Mouse (Mus musculus): ENCODE measurements around the gene 6330403K07Rik. TPM values are rescaled to one million over a fixed set of nuclear protein-coding genes. Genes with fewer than 3 reads are reported as not detected.

6330403K07Rik gene
- polyA plus RNA-seq (2012; fragmentation: generic; extraction: Trizol), result 0.06 TPM
- long read RNA-seq, experiment 1, result 0 reads
- long read RNA-seq, experiment 2, result 0 reads

- Histone ChIP-seq H3ac (ENCODE audit: control insufficient read depth, insufficient read length, low read depth) (no peak within 1 kb of the TSS), H3K27me3 (ENCODE audit: control insufficient read depth, insufficient read depth, insufficient read length) (no peaks in the 10 kb centered on the region), H3K79me2 (ENCODE audit: control insufficient read depth, insufficient read depth) (no peaks in the 10 kb centered on the region), H3K79me3 (ENCODE audit: low read depth) (no peaks in the 10 kb centered on the region), H3K36me3 (ENCODE audit: control insufficient read depth, insufficient read depth) (peaks cover 11% of the 10 kb centered on the region), H3K4me3 (ENCODE audit: insufficient read depth, poor library complexity, severe bottlenecking) (no peak within 1 kb of the TSS)
- TF ChIP-seq MYOG (IDR thresholded peaks at IDR 0.05; ENCODE audit: control insufficient read depth, extremely low read depth, insufficient read length) (no peak), MAX (IDR thresholded peaks at IDR 0.05) (no peak), FOSL1 (IDR thresholded peaks at IDR 0.05; ENCODE audit: insufficient read depth, low read length, poor library complexity, severe bottlenecking) (no peak), USF1 (IDR thresholded peaks at IDR 0.05; ENCODE audit: low read depth) (no peak), CTCF (IDR thresholded peaks at IDR 0.05; ENCODE audit: control insufficient read depth, insufficient read depth, insufficient read length) (no peak), MYOD1 (IDR thresholded peaks at IDR 0.05; ENCODE audit: control insufficient read depth, insufficient read length, low read depth) (no peak), CEBPB (IDR thresholded peaks at IDR 0.05; ENCODE audit: low read depth) (no peak)
Measured at GRCm38 (mm10) chr11:71033163-71033761, at the start of gene 6330403K07Rik. Gene 6330403K07Rik, minus strand, starts transcription at chr11:71033513.

DNA sequence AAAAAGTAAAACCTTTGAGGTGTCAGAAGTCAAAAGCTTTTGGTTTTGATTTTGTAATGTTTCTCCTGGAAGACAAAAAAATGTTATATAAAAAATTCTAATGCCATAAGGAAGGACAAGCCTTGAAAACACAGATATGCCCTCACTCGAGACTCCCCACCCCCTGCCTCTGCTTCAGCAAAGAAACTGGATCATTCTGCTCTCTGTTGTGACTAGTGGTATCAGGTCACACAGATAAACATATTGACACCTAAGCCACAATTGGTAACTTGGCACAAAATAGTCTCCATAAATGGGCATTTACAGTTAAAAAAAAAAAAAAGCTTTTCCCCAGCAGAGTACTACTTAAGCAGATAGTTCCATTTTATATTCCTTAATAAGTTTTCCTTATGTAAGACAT lies 43.0 kb upstream of the 6330403K07Rik start:
- H3K79me3 ChIP-seq (ENCODE audit: low read depth), result no peaks in the 10 kb centered on the region
- no peaks in the 10 kb centered on the region for H3K36me3 ChIP-seq (ENCODE audit: control insufficient read depth, insufficient read depth)
- TF ChIP-seq CTCF (IDR thresholded peaks at IDR 0.05; ENCODE audit: control insufficient read depth, insufficient read depth, insufficient read length) (no peak), USF1 (IDR thresholded peaks at IDR 0.05; ENCODE audit: low read depth) (no peak), MAX (IDR thresholded peaks at IDR 0.05) (no peak), MYOG (IDR thresholded peaks at IDR 0.05; ENCODE audit: control insufficient read depth, extremely low read depth, insufficient read length) (no peak), MYOD1 (IDR thresholded peaks at IDR 0.05; ENCODE audit: control insufficient read depth, insufficient read length, low read depth) (no peak), FOSL1 (IDR thresholded peaks at IDR 0.05; ENCODE audit: insufficient read depth, low read length, poor library complexity, severe bottlenecking) (no peak), CEBPB (IDR thresholded peaks at IDR 0.05; ENCODE audit: low read depth) (no peak)
- no peaks in the 10 kb centered on the region for H3K27me3 ChIP-seq (ENCODE audit: control insufficient read depth, insufficient read depth, insufficient read length)
- no peak overlapping the region for H3ac ChIP-seq (ENCODE audit: control insufficient read depth, insufficient read length, low read depth)
- no peak overlapping the region for H3K4me3 ChIP-seq (ENCODE audit: insufficient read depth, poor library complexity, severe bottlenecking)
- no peaks in the 10 kb centered on the region for H3K79me2 ChIP-seq (ENCODE audit: control insufficient read depth, insufficient read depth)

DNA sequence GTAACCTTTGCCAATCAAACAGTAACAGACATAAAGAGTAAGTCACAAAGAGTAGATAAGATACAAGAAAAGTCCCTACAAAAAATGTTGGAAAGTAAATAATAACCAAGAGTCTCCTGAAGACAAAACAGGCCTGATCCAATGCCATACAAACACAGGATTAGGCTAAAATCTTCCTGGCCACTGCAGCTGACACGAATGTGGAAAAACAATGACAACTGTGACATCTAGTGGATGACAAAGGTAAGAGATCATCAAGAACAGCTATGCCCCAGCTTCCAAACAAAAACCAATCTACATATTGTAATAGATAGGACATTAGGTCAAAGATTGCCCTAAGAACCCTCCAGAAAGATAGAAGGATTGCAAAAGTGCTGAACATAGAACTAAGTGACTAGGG lies 19.2 kb upstream of the 6330403K07Rik start:
- no peaks in the 10 kb centered on the region for H3K79me2 ChIP-seq (ENCODE audit: control insufficient read depth, insufficient read depth)
- no peak overlapping the region for H3ac ChIP-seq (ENCODE audit: control insufficient read depth, insufficient read length, low read depth)
- TF ChIP-seq CEBPB (IDR thresholded peaks at IDR 0.05; ENCODE audit: low read depth) (no peak), FOSL1 (IDR thresholded peaks at IDR 0.05; ENCODE audit: insufficient read depth, low read length, poor library complexity, severe bottlenecking) (no peak), MYOG (IDR thresholded peaks at IDR 0.05; ENCODE audit: control insufficient read depth, extremely low read depth, insufficient read length) (no peak), MYOD1 (IDR thresholded peaks at IDR 0.05; ENCODE audit: control insufficient read depth, insufficient read length, low read depth) (no peak), CTCF (IDR thresholded peaks at IDR 0.05; ENCODE audit: control insufficient read depth, insufficient read depth, insufficient read length) (no peak), USF1 (IDR thresholded peaks at IDR 0.05; ENCODE audit: low read depth) (no peak), MAX (IDR thresholded peaks at IDR 0.05) (no peak)
- H3K79me3 ChIP-seq (ENCODE audit: low read depth), result no peaks in the 10 kb centered on the region
- no peaks in the 10 kb centered on the region for H3K27me3 ChIP-seq (ENCODE audit: control insufficient read depth, insufficient read depth, insufficient read length)
- no peak overlapping the region for H3K4me3 ChIP-seq (ENCODE audit: insufficient read depth, poor library complexity, severe bottlenecking)
- H3K36me3 ChIP-seq (ENCODE audit: control insufficient read depth, insufficient read depth), result no peaks in the 10 kb centered on the region

DNA sequence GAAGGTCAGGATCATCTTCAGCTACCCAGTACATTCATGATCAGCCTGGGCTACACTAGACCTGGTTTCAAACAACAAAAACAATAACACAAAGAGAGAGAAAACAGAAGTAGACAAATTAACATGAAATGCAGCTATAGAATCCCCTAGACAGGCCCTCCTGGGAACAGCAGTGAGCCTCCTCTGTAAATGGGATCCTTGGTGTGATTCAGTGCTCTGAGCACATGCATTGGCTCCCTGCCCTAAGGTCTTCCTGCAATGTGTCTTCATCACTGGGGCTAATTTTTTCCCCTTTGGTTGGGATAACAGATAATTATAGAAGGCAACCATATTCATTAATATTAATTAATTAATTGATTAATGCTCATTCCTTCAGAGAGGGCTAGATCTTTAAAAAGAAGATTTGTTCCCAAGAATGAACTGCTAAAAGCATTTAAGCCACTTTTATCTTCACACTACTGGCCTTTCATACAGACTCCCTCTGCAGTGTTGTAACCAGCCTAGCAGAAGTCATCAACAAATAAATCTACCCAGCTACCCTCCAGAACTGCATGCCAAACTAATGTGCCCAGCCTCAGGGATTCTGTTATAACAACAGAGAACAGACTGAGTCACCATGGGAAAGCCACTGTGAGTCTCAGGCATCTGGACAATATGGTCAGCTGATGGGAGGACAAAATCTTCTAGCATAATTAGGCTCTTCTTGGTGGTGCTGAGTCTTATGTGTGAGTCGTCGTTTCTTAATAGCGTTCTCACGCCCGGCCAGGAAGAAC lies 6.4 kb upstream of the 6330403K07Rik start:
- H3K36me3 ChIP-seq (ENCODE audit: control insufficient read depth, insufficient read depth), result no peaks in the 10 kb centered on the region
- H3K27me3 ChIP-seq (ENCODE audit: control insufficient read depth, insufficient read depth, insufficient read length), result no peaks in the 10 kb centered on the region
- no peaks in the 10 kb centered on the region for H3K79me3 ChIP-seq (ENCODE audit: low read depth)
- H3K4me3 ChIP-seq (ENCODE audit: insufficient read depth, poor library complexity, severe bottlenecking), result no peak overlapping the region
- TF ChIP-seq CTCF (IDR thresholded peaks at IDR 0.05; ENCODE audit: control insufficient read depth, insufficient read depth, insufficient read length) (no peak), CEBPB (IDR thresholded peaks at IDR 0.05; ENCODE audit: low read depth) (no peak), MAX (IDR thresholded peaks at IDR 0.05) (no peak), USF1 (IDR thresholded peaks at IDR 0.05; ENCODE audit: low read depth) (no peak), FOSL1 (IDR thresholded peaks at IDR 0.05; ENCODE audit: insufficient read depth, low read length, poor library complexity, severe bottlenecking) (no peak)
- no peaks in the 10 kb centered on the region for H3K79me2 ChIP-seq (ENCODE audit: control insufficient read depth, insufficient read depth)
- H3ac ChIP-seq (ENCODE audit: control insufficient read depth, insufficient read length, low read depth), result no peak overlapping the region

DNA sequence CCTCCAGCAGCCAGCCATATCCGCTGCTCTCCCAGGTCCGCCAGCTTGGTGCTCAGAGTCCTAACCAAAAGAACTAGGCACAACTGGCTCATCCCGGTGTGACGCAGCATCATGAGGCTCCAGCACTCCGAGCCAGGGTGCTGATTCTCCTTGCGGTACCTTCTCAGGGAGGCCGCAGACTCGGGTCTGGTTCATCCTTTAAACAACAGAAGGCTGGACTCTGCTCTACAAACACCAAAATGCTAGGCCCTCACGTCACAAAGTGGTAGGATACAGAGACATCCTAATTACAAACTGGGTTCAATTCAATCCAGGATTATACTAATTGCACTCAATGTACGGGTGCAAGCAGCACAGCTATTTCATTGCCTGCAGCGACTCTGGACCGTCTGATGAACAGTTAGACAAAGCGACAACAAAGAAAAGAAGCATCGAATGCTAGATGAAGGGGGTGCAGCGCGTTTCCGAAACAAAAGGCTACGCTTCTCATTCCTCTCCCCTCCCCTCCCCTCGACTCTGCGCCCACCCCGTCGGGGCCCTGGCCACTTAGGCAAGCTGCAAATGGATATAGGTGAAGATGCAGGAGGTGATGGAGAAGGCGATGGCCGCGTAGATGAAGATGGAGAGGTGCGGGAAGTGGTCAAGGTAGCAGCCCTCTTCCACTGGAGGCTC lies 686 bp downstream of the 6330403K07Rik start:
- no peak overlapping the region for H3ac ChIP-seq (ENCODE audit: control insufficient read depth, insufficient read length, low read depth)
- H3K36me3 ChIP-seq (ENCODE audit: control insufficient read depth, insufficient read depth), result peaks cover 17% of the 10 kb centered on the region
- H3K79me2 ChIP-seq (ENCODE audit: control insufficient read depth, insufficient read depth), result no peaks in the 10 kb centered on the region
- H3K79me3 ChIP-seq (ENCODE audit: low read depth), result peaks cover 2% of the 10 kb centered on the region
- no peaks in the 10 kb centered on the region for H3K27me3 ChIP-seq (ENCODE audit: control insufficient read depth, insufficient read depth, insufficient read length)
- H3K4me3 ChIP-seq (ENCODE audit: insufficient read depth, poor library complexity, severe bottlenecking), result no peak overlapping the region
- TF ChIP-seq MAX (IDR thresholded peaks at IDR 0.05), result no peak
- TF ChIP-seq MYOD1 (IDR thresholded peaks at IDR 0.05; ENCODE audit: control insufficient read depth, insufficient read length, low read depth), result no peak
- no peak for TF ChIP-seq USF1 (IDR thresholded peaks at IDR 0.05; ENCODE audit: low read depth)
- no peak for TF ChIP-seq CEBPB (IDR thresholded peaks at IDR 0.05; ENCODE audit: low read depth)
- TF ChIP-seq MYOG (IDR thresholded peaks at IDR 0.05; ENCODE audit: control insufficient read depth, extremely low read depth, insufficient read length), result no peak
- TF ChIP-seq FOSL1 (IDR thresholded peaks at IDR 0.05; ENCODE audit: insufficient read depth, low read length, poor library complexity, severe bottlenecking), result no peak
- no peak for TF ChIP-seq CTCF (IDR thresholded peaks at IDR 0.05; ENCODE audit: control insufficient read depth, insufficient read depth, insufficient read length)
